ENCODE assay signal across 9 mouse cellular contexts in the genomic region with DNA sequence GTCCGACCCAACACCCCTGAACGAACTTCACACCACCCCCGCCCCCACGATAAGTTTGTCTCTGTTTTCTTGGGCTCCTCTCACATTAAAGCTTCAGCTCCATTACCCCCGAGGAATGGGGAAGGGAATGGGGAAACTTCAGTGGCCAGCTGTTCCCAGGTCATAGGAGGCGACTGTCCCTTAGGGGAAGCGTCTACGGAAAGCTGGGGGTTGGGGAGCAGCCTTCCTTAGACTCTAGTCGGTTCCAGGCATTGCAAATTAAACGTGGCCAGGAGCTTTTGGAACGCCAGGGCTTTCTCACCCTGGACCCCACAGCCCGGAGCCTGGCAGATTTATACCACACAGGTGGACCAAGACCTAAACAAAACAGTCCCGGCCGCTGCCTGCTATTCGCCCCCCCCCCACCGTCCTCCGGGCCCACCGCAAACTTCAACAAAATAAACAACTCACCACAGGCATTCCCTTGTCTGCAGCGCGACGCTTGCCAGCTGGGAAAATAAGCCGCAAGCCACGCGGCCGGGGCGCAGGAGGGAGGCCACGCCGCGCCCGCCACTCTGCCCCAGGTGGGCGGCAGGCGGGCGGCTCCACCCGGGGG. TPM values are rescaled to one million over a fixed set of nuclear protein-coding genes. Genes with fewer than 3 reads are reported as not detected.
DNase-seq lines count a peak whose midpoint lies in the region; ATAC-seq and TF ChIP-seq lines count a peak whose summit lies in the region.
"Had no signal": no experiment of that assay in that cellular context is flagged by ENCODE, and none has a peak within 500 bp of the region (broad histone marks: within the 10 kb centered on the region; RNA-seq: fewer than 3 reads in every experiment).

No protein-coding gene starts in this region.

- H3K4me2 ChIP-seq in limb, embryonic 12.5 days: peak overlapping the region; percentile 78

- TF ChIP-seq POLR2A in olfactory bulb, adult 2 months (IDR thresholded peaks at IDR 0.05; ENCODE audit: insufficient read depth, low read depth, low read length): no peak

- H3K36me3 ChIP-seq in limb, embryonic 12.5 days: no peaks in the 10 kb centered on the region

- H3K27ac ChIP-seq in limb, embryonic 12.5 days: peak overlapping the region; percentile 88
- peak overlapping the region; percentile 87 for H3K27ac ChIP-seq in olfactory bulb, adult 2 months (ENCODE audit: insufficient read depth, low read depth, low read length)

- under 1% methylated on average over 33 of the region's 34 CpGs for WGBS in limb, embryonic 12.5 days
- under 1% methylated on average over 34 of the region's 34 CpGs for WGBS in olfactory bulb, adult 2 months

- intact Hi-C loops in gastrocnemius, postnatal 14 days (cut with DNase I; ENCODE audit: low total_unique reads): no loop called here
- intact Hi-C loops in heart, postnatal 14 days (cut with DNase I): no loop called here

- peak overlapping the region; percentile 66 for H3K9ac ChIP-seq in limb, embryonic 12.5 days (replicated peaks)

- no peak for TF ChIP-seq CTCF in olfactory bulb, adult 2 months (IDR thresholded peaks at IDR 0.05; ENCODE audit: insufficient read depth, low read depth, low read length)

- H3K4me1 ChIP-seq in limb, embryonic 12.5 days (replicated peaks): peaks cover 27% of the 10 kb centered on the region; the same call in 1 of the 2 replicates
- peaks cover 12% of the 10 kb centered on the region for H3K4me1 ChIP-seq in olfactory bulb, adult 2 months (ENCODE audit: control insufficient read depth, insufficient read depth, low read length)

- ATAC-seq in limb, embryonic 12.5 days (ENCODE audit: insufficient number of reproducible peaks, insufficient read depth, low FRiP score, low TSS enrichment, low read depth): peak; percentile 23

- H3K9me3 ChIP-seq in limb, embryonic 12.5 days: no peaks in the 10 kb centered on the region

- H3K4me3 ChIP-seq in limb, embryonic 12.5 days (replicated peaks): peak overlapping the region; percentile 57
- peak overlapping the region; percentile 73 for H3K4me3 ChIP-seq in olfactory bulb, adult 2 months (ENCODE audit: insufficient read depth, low read depth, low read length)
- H3K4me3 ChIP-seq: erythroblast, embryonic 14.5 days had no signal

- H3K27me3 ChIP-seq in limb, embryonic 12.5 days: peaks cover 23% of the 10 kb centered on the region

- peak; percentile 33 for DNase-seq in gastrocnemius, postnatal 14 days
- no peak for DNase-seq in gastrocnemius, adult 18-20 months (ENCODE audit: low spot score)
- peak; percentile 51 for DNase-seq in embryo, embryonic 11.5 days (ENCODE audit: low read depth, low spot score)
- DNase-seq in heart, postnatal 14 days: peak; percentile 23 to 47
- DNase-seq in ovary, postnatal 10 days (ENCODE audit: low spot score): no peak
- no peak for DNase-seq in adrenal gland, adult 18-20 months (ENCODE audit: low spot score in 2 of 2)

RNA-seq across cellular contexts. Expression of a gene that starts 0.6 kb away (rescaled TPM):
- 10 to 100 TPM; 41.5 to 45.0 TPM for total RNA-seq in gastrocnemius, postnatal 14 days (2021)
- total RNA-seq in gastrocnemius, adult 18-20 months (2021): 10 to 100 TPM; 34.2 to 37.6 TPM
- 10 to 100 TPM; 26.4 to 28.8 TPM for total RNA-seq in heart, postnatal 14 days (2021)
- 19.0 and 26.5 TPM in 2 replicates for polyA plus RNA-seq in limb, embryonic 12.5 days (2016; fragmentation: Nextera tagmentation; extraction: Ambion mirVana)
- polyA plus RNA-seq in olfactory bulb, adult 2 months (2012; ENCODE audit: insufficient read depth, insufficient read length, low replicate concordance, missing spikeins): not detected in 2 replicates
- 10 to 100 TPM; 14.5 to 14.6 TPM for total RNA-seq in adrenal gland, adult 18-20 months (2021)
- polyA plus RNA-seq: erythroblast, embryonic 14.5 days had no signal

Comparison
In these comparisons a context has a peak if more than half of its experiments do, and no peak if none do; other contexts are left out.
1. DNase-seq: peak in gastrocnemius, postnatal 14 days (single experiment), embryo, embryonic 11.5 days (single experiment) and heart, postnatal 14 days (2 of 2); none in gastrocnemius, adult 18-20 months (single experiment), ovary, postnatal 10 days (single experiment) and adrenal gland, adult 18-20 months (0 of 2).